Mouse (Mus musculus) CH12.LX (cell line): Measurements from ENCODE around the gene Rora. TPM values are rescaled to one million over a fixed set of nuclear protein-coding genes. Genes with fewer than 3 reads are reported as not detected.

ENCODE experiments used
- DNase-seq: peaks from one replicate; pipeline ENCODE4 v3.0.0-alpha.2; 2013; ENCODE audit errors: extremely low read depth
- H3K27ac ChIP-seq: 2 replicates; pipeline ENCODE4 v1.5.1; 2012; ENCODE audit warnings: low read depth, mild to moderate bottlenecking, control low read depth, moderate library complexity; ENCODE audit not compliant: insufficient read depth
- H3K27me3 ChIP-seq: replicated peaks from 2 replicates; pipeline ENCODE3; 2012; ENCODE audit warnings: inconsistent platforms
- H3K36me3 ChIP-seq, 2 experiments: replicated peaks in 1 of 2; 2 replicates each; pipeline versions ENCODE3 to v1.6.1; 2012; ENCODE audit warnings: inconsistent platforms in 1 of 2, low read length in 1 of 2, mild to moderate bottlenecking in 1 of 2, mixed read lengths in 1 of 2, moderate library complexity in 1 of 2; ENCODE audit not compliant: control insufficient read depth in 1 of 2, insufficient read depth in 1 of 2
- H3K4me1 ChIP-seq, 2 experiments: 2 replicates each; pipeline ENCODE4 v1.6.1; 2012; ENCODE audit warnings: inconsistent platforms in 1 of 2, moderate library complexity in 1 of 2; ENCODE audit not compliant: insufficient read depth in 2 of 2, control insufficient read depth in 1 of 2
- H3K4me2 ChIP-seq: 2 replicates; pipeline ENCODE4 v1.6.1; 2012; ENCODE audit warnings: low read depth, mild to moderate bottlenecking, control low read depth; ENCODE audit not compliant: poor library complexity, insufficient read depth, severe bottlenecking
- H3K4me3 ChIP-seq, 3 experiments: fragments of 150-350 bp in 1 of 3; sonication (generic) in 1 of 3; replicated peaks in 1 of 3; 2 replicates each; pipeline versions ENCODE3 to v1.5.1; 2011 to 2012; ENCODE audit warnings: low read depth in 2 of 3, low read length in 2 of 3, mild to moderate bottlenecking in 2 of 3, moderate library complexity in 2 of 3, control low read depth in 1 of 3, improper control_type of control experiment in 1 of 3, inconsistent platforms in 1 of 3, mixed read lengths in 1 of 3; ENCODE audit not compliant: poor library complexity in 1 of 3
- H3K79me2 ChIP-seq: replicated peaks from 2 replicates; pipeline ENCODE4 v1.6.1; 2012; ENCODE audit warnings: mild to moderate bottlenecking, moderate library complexity; ENCODE audit not compliant: control insufficient read depth, poor library complexity, insufficient read depth, severe bottlenecking; ENCODE audit errors: extremely low read depth
- H3K9ac ChIP-seq: 2 replicates; pipeline ENCODE4 v1.6.1; 2012; ENCODE audit warnings: low read depth, mild to moderate bottlenecking, control low read depth, moderate library complexity; ENCODE audit not compliant: insufficient read depth
- H3K9me3 ChIP-seq: replicated peaks from 2 replicates; pipeline ENCODE3; 2012; ENCODE audit warnings: low read length, inconsistent platforms, mixed read lengths
- ETS1 ChIP-seq: conservative IDR thresholded peaks from 2 replicates; pipeline ENCODE4 v1.6.1; 2012; ENCODE audit warnings: low read depth, mild to moderate bottlenecking, inconsistent platforms, low read length, improper control_type of control experiment, moderate library complexity
- JUN ChIP-seq: IDR thresholded peaks from 2 replicates; pipeline ENCODE4 v1.6.1; 2011; ENCODE audit warnings: low read depth, mild to moderate bottlenecking, low read length, improper control_type of control experiment, moderate library complexity; ENCODE audit not compliant: insufficient read depth
- JUND ChIP-seq: conservative IDR thresholded peaks from 2 replicates; pipeline ENCODE4 v1.6.1; 2011; ENCODE audit warnings: low read depth, low read length, improper control_type of control experiment
- KAT2A ChIP-seq: IDR thresholded peaks from 2 replicates; pipeline ENCODE4 v1.6.1; 2012; ENCODE audit warnings: low read length, improper control_type of control experiment, inconsistent platforms; ENCODE audit not compliant: insufficient replicate concordance
- MAFK ChIP-seq: IDR thresholded peaks from 2 replicates; pipeline ENCODE4 v1.6.1; 2011; ENCODE audit warnings: low read length, improper control_type of control experiment; ENCODE audit not compliant: insufficient replicate concordance
- MAX ChIP-seq: IDR thresholded peaks from 2 replicates; pipeline ENCODE4 v1.6.1; 2011; ENCODE audit warnings: low read length, improper control_type of control experiment
- POLR2AphosphoS2 ChIP-seq: IDR thresholded peaks from 2 replicates; pipeline ENCODE4 v1.6.1; 2011; ENCODE audit warnings: low read depth, low read length, improper control_type of control experiment
- RAD21 ChIP-seq: IDR thresholded peaks from 2 replicates; pipeline ENCODE4 v1.6.1; 2011; ENCODE audit warnings: low read depth, mild to moderate bottlenecking, low read length, improper control_type of control experiment, moderate library complexity
- dilution Hi-C: fragments of 300-500 bp; cut with MboI; formaldehyde crosslinking; loops from 2 replicates; pipeline ENCODE4 v1.14.3; 2020; ENCODE audit warnings: low sequenced_read_pairs; ENCODE audit not compliant: extremely low pct_unique_long_range_greater_than_20kb, extremely low pct_ligation_motif_present
- in situ Hi-C: fragments of 300-500 bp; cut with MboI; formaldehyde crosslinking; loops from 3 replicates; pipeline ENCODE4 v1.14.3; 2019; ENCODE audit warnings: low sequenced_read_pairs, low pct_ligation_motif_present, low pct_unique_long_range_greater_than_20kb, mixed read lengths
- polyA plus RNA-seq: library from polyadenylated mRNA; unstranded; fragments of >175 nt; gene quantifications from 2 replicates; pipeline ENCODE4 v1.2.1, GENCODE M21; 2012; ENCODE audit warnings: low read depth; ENCODE audit not compliant: insufficient read length
- total RNA-seq, 2 experiments: library from RNA; depleted of rRNA; stranded (reverse); fragments of 300-350 nt in 1 of 2; fragments of >200 nt in 1 of 2; gene quantifications; 2 replicates each; pipeline ENCODE4 v1.2.3; 2012 to 2014

The Rora gene
- total and polyA plus RNA-seq, 3 experiments = 0.36 to 0.66 (median 0.64) TPM

DNA sequence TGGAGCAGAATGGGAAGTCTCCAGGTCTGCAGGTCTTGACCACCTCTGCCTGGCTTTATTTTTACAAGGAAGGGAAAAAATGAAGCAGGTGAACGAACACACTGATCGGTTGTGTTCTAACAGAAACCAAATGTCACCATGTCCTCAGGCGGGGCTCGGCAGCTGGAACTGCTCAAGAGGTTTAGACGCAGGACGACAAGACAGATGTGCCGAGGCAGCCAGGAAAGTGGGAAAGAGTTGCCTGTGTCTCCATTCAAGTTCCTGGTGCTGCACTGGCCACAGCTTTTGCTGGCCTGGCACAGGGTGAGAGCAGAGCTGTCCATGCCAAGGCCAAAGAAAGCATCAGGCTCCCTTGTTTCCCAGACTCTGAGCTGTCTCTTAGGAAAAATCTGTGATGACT lies 480.1 kb downstream of the Rora start:
- Histone ChIP-seq H3K9ac (no peak overlapping the region), H3K79me2 (no peaks in the 10 kb centered on the region), H3K27me3 (no peaks in the 10 kb centered on the region), H3K4me3 (no peak overlapping the region), H3K4me1 (no peaks in the 10 kb centered on the region), H3K36me3 (no peaks in the 10 kb centered on the region), H3K27ac (no peak overlapping the region), H3K9me3 (no peaks in the 10 kb centered on the region), H3K4me2 (no peak overlapping the region)
- TF ChIP-seq KAT2A = no peak
- dilution Hi-C loops = no loop called here
- no peak for DNase-seq
- in situ Hi-C loops = no loop called here

- no peak for TF ChIP-seq POLR2AphosphoS2
- TF ChIP-seq JUN = no peak
- TF ChIP-seq ETS1 = no peak
- no peak for TF ChIP-seq JUND
- H3K4me1 ChIP-seq = no peaks in the 10 kb centered on the region
- no peak overlapping the region for H3K9ac ChIP-seq
- H3K4me2 ChIP-seq = no peak overlapping the region
- in situ Hi-C loops (no loop called here), dilution Hi-C loops (no loop called here)
- H3K9me3 ChIP-seq = no peaks in the 10 kb centered on the region
- no peaks in the 10 kb centered on the region for H3K27me3 ChIP-seq
- no peaks in the 10 kb centered on the region for H3K36me3 ChIP-seq
- no peak overlapping the region for H3K27ac ChIP-seq
- H3K4me3 ChIP-seq = no peak overlapping the region
- no peaks in the 10 kb centered on the region for H3K79me2 ChIP-seq
- no peak for DNase-seq
These were observed 481.0 kb downstream of the Rora start for GRCm38 (mm10) chr9:69134604-69135003.

GRCm38 (mm10) chr9:69136821-69137220 lies 483.2 kb downstream of the Rora start:
- Histone ChIP-seq H3K36me3 (no peaks in the 10 kb centered on the region), H3K9me3 (no peaks in the 10 kb centered on the region), H3K4me2 (no peak overlapping the region), H3K4me3 (no peak overlapping the region), H3K79me2 (no peaks in the 10 kb centered on the region), H3K27ac (no peak overlapping the region), H3K9ac (no peak overlapping the region), H3K27me3 (no peaks in the 10 kb centered on the region), H3K4me1 (peaks cover 0 to under 1% of the 10 kb centered on the region in 2 experiments; a peak in 1 of 4 replicates)
- in situ Hi-C loops = no loop called here
- DNase-seq = no peak
- TF ChIP-seq RAD21 (no peak), MAFK (no peak)
- dilution Hi-C loops = no loop called here

DNA sequence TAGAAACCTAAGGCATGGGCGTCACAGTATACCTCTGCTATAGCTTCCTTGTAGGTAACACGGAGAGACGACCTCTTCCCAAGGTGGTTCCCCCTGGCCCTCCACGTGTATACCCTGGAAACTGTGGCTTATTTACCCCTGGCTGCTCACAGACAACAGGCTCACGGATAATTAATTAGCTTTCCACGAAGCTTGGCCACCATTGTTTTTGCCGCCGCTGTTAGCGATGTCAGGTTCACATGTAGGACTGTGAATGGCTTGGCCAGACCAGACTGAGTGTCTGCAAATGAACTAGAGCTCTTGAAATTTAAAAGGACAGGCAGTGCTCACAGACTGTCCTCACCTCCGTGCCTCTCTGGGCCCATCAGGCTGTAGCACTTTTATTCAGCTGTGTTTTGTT lies 483.8 kb downstream of the Rora start:
- dilution Hi-C loops (no loop called here), in situ Hi-C loops (no loop called here)
- no peak overlapping the region for H3K4me2 ChIP-seq
- no peak overlapping the region for H3K9ac ChIP-seq
- H3K9me3 ChIP-seq = peaks cover 2% of the 10 kb centered on the region
- DNase-seq = no peak
- no peak overlapping the region for H3K4me3 ChIP-seq
- no peaks in the 10 kb centered on the region for H3K79me2 ChIP-seq
- no peak overlapping the region for H3K27ac ChIP-seq
- TF ChIP-seq MAX = no peak
- no peaks in the 10 kb centered on the region for H3K36me3 ChIP-seq
- peaks cover 0 to 7% of the 10 kb centered on the region in 2 experiments; a peak in 2 of 4 replicates for H3K4me1 ChIP-seq
- no peaks in the 10 kb centered on the region for H3K27me3 ChIP-seq
